Mouse (Mus musculus) lung, adult 2 months (tissue): Measurements from ENCODE around the gene Eif3k.

Source experiments
- CTCF ChIP-seq: fragments of 200-500 bp; IDR thresholded peaks from 2 replicates; pipeline ENCODE4 v1.5.1; 2011; ENCODE audit warnings: mild to moderate bottlenecking, low read length, control low read depth; ENCODE audit not compliant: insufficient read depth
- POLR2A ChIP-seq: fragments of 200-500 bp; IDR thresholded peaks from 2 replicates; pipeline ENCODE4 v1.6.1; 2011; ENCODE audit warnings: low read depth, mild to moderate bottlenecking, control low read depth, low read length, borderline replicate concordance; ENCODE audit errors: extremely low read depth

GRCm38 (mm10) chr7:28969672-28970394, 11.8 kb downstream of the Eif3k start:
- TF ChIP-seq POLR2A (no peak), CTCF (no peak)
